Comparison of ENCODE assay signal across 18 mouse cellular contexts in genomic region chr16:40881942-40882341, GRCm38 (mm10).
"Had no signal": no experiment of that assay in that cellular context is flagged by ENCODE, and none has a peak within 500 bp of the region (broad histone marks: within the 10 kb centered on the region; RNA-seq: fewer than 3 reads in every experiment).

No protein-coding gene starts in this region.

- DNase-seq: lung, adult 18-20 months; lung, postnatal 10 days; lung, postnatal 4 days; midbrain, embryonic 14.5 days; retina, postnatal 1 day; right cerebral cortex, adult 18-20 months; right cerebral cortex, postnatal 25 days; right cerebral cortex, postnatal 4 days; spleen, adult 18-20 months; thymus, adult 18-20 months; thymus, postnatal 14 days; thymus, postnatal 36 days had no signal

- H3K27ac ChIP-seq: midbrain, embryonic 10.5 days; midbrain, embryonic 12.5 days; neural tube, embryonic 13.5 days; neural tube, embryonic 15.5 days had no signal

- H3K9ac ChIP-seq: midbrain, embryonic 12.5 days; neural tube, embryonic 13.5 days; neural tube, embryonic 15.5 days had no signal

- ATAC-seq: midbrain, embryonic 16.5 days had no signal

- H3K36me3 ChIP-seq: midbrain, embryonic 10.5 days; midbrain, embryonic 12.5 days; neural tube, embryonic 13.5 days; neural tube, embryonic 15.5 days had no signal

- H3K9me3 ChIP-seq: midbrain, embryonic 10.5 days; midbrain, embryonic 12.5 days; neural tube, embryonic 13.5 days; neural tube, embryonic 15.5 days had no signal

- H3K4me2 ChIP-seq: midbrain, embryonic 12.5 days; neural tube, embryonic 13.5 days; neural tube, embryonic 15.5 days had no signal

- H3K4me1 ChIP-seq: midbrain, embryonic 10.5 days; midbrain, embryonic 12.5 days; neural tube, embryonic 13.5 days; neural tube, embryonic 15.5 days had no signal

- H3K27me3 ChIP-seq: midbrain, embryonic 12.5 days; neural tube, embryonic 13.5 days; neural tube, embryonic 15.5 days had no signal

- H3K4me3 ChIP-seq: midbrain, embryonic 10.5 days; midbrain, embryonic 12.5 days; myocyte; neural tube, embryonic 13.5 days; neural tube, embryonic 15.5 days had no signal
